Mouse (Mus musculus) ovary, adult 18-20 months (tissue): ENCODE data around the gene Icosl.
"Not testable (repeated sequence)": the region's sequence is repeated elsewhere in the genome, so short reads cannot be mapped to it uniquely, and the experiment has no call there.

Experiments used
- DNase-seq: peaks from one replicate; pipeline ENCODE4 v3.0.0; 2022; ENCODE audit warnings: low spot score, mixed read lengths

The Icosl gene

DNA sequence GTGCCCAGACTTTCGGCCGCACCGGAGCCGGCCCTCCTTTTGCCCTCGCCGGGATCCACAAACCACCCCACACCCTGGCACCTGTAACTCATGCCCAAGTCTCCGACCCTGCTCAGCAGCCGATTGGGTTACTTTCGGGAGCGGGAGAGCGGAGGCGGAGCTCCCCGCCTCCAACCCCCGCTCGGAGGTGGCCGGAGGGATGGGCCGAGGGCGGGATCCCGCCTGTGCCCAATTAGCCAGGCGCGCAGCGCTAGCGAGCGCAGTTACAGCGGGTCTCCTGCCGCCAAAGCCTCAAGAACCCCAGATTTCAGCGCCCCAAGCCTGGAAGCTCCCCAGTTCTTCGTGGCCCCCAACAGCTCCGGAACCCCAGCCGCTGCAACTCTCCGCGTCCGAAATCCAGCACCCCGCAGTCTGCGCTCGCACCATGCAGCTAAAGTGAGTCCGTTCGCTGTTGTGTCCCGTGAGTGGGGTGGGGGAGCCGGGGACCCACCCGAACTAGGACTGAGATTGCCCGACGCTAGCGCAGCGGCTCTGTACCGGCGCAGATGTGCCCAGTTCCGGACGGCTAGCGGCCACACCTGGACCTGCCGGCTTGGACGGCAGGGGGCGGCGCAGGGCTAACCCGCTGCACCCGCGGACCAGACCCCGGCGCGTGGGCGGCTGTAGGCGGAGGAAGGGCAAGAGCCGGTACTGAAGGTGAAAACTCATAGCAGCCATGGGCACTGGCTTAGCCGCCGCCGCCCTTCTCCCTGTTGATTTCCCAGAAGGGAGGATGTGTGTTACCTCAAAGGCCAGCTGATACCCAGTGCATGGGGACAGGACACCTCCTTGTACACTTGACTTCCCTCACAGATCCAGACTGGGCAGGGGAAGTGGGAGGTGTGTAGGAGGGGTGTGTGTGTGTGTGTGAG lies at the start of gene Icosl:
Gene Icosl, plus strand, starts transcription at position 202 of the 911 bp plus-strand sequence.
- DNase-seq = peak; percentile 84

DNA sequence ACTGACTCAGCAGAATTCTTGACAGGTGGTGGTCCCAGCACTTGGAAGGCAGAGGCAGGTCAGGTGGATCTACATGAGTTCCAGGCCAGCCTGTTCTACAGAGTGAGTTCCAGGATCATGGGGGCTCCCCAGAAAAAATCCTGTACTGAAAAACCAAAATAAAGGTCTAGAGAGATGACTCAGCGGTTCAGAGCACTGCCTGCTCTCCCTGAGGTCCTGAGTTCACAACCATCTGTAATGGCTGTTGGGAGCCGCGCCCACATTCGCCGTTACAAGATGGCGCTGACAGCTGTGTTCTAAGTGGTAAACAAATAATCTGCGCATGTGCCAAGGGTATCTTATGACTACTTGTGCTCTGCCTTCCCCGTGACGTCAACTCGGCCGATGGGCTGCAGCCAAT lies 49.1 kb upstream of the Icosl start:
- DNase-seq = not testable (repeated sequence)

DNA sequence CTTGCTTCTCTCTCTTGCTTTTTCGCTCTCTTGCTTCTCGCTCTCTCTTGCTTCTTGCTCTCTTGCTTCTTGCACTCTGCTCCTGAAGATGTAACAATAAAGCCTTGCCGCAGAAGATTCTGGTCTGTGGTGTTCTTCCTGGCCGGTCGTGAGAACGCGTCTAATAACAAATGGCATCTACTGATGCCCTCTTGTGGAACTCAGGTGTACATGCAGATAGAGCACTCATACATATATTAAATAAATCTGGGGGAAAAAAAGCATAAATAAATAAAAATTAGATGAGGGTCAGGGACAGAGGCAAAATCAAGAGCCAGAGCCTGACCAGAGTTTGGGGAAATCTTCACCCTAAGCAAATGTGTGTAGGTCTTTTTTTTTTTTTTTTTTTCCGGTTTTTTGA lies 43.6 kb upstream of the Icosl start:
- not testable (repeated sequence) for DNase-seq

DNA sequence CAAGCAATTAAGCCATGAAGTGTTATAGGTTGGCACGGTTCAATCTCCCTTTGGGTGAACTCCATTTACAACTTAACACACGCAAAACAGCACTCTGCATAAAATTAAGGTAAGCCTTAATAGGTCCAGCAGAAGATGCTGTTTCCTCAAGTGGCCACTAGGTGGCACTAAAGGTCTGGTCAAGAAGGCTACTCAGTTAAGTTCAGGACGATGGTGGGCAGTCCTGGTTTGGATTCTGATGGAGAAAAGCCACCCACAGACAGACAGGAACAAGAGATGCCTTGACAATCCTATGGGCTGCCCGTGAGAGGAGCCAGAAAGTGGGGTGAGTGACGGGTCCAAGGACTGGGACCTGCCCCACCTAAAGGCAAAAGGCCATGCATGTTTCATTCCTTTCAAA lies 41.0 kb upstream of the Icosl start:
- peak; percentile 38 for DNase-seq

DNA sequence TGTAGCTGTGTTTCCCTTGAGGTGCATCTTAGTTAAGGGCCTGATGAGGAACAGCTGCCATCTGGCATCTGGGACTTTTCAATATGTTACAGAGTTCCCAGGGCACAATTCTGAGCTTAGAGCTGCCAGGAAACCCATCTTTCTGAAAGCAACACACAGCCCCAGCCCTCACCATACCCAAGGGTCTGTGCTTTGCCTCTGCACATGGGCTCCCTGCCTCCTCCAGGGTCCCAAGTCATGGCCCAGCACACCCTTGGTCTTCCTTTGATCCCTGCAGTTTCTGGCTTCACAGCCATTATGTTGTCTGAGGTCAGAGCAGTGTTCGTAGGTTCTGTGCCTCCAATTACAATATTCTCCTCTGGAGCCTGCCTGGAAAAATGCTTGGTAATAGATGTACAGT lies 40.0 kb upstream of the Icosl start:
- DNase-seq = no peak

DNA sequence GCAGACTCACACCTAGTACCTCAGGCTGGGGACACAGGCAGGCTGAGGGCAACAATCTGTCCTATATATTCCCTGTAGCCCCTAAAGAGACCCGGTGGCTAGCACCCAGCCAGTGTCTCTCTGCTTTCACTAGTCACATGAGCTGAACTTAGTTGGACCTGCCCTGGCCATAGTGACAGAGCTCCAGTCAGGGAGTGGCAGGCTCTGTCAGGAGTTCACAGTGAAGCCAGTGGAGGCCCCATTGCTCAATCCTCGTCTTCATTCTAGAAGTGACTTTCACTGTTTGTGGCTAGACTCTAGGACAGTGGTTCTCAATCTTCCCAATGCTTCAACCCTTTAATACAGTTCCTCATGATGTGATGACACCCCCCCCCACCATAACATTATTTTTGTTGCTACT lies 37.1 kb upstream of the Icosl start:
- DNase-seq = no peak

DNA sequence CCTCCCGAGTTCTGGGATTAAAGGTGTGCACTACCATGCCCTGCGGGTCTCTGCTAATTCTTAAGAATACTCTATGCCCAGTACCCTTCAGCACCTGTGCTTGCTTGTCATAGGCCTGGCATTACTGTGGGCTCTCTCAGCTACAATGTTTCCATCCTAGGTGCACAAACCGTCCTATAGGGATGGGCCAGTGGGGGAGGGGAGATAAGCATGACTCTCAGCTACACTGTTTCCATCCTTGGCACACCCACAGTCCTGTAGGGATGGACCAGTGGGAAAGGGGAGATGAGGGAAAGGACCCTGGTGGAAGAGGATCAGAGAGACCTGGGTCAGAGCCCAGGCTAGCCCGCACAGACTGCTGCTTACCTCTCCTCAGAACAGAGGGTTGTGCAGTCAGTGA lies 32.0 kb upstream of the Icosl start:
- no peak for DNase-seq

DNA sequence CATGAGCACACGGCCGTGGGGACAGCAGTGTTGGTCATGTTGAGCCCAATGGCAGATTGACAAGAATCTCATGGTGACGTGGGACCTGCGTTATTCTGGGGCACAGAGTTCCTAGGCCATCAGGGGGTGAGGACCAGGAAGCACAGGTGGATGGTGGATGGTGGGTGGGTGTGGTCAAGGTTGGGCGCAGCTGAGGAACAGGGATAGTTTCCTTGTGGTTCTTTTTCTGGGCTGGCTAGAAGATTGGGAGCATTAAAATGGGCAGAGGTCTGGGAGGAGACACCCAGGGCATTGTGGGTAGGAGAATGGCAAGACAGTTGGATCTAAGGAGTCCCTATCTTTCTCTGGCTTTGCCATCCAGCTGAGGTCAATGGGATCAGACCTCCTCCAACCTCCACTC lies 27.5 kb upstream of the Icosl start, which contains the start of gene Dnmt3l:
Gene Dnmt3l, plus strand, starts transcription at position 301 of the 400 bp plus-strand sequence.
- no peak for DNase-seq

DNA sequence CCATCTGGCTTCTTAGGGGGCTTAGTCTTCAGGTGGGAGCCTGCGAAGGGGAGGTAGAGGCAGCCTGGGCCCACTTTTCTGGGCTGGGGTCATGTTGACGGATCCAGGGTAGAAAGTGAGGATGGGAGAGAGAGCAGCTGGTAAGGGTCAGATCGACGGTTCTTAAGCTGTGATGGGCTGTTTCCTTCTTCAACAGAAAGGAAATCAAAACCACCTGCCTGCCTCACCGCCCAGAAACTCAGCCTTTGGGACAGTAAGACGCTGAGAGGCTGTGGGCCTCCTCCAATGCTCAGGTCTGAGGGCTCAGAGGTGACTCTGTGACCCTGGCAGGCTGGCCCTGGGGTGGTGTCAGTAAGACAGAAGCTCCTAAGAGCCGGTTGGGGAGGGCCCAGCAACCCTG lies 27.0 kb upstream of the Icosl start:
- no peak for DNase-seq

DNA sequence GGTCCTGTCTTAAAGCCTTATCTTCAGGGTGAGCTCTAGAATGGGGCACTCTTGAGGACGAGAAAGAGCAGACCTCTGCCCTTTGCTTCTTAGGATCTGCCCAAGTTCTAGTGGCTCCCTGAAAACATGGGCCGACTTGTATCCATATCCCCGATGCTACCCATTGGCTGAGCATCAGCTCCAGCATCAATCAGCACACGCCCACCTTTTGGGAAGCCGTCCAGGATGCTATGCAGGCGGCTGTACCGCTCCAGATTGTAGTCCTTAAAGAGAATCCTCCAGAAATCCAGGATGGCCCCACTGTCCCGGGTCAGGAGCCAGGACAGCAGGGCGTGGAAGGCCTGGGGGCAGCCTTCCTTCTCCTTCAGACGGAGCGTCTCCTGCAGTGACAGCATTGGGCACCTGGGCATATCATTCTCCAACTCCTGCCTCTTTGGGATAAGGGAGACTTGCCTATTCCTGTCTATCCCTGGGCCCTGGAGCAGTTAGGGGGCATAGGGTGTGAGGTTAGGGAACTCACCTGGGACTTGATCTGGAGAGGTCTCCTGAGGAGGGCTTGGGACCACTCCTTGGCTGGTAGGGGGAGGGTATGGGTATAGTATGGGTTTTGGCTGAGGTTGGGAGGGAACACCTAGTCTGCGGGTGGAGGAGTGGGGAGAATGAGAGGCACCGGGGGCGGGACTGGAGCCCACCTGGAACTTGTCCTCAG lies 26.3 kb upstream of the Icosl start:
- DNase-seq = no peak

DNA sequence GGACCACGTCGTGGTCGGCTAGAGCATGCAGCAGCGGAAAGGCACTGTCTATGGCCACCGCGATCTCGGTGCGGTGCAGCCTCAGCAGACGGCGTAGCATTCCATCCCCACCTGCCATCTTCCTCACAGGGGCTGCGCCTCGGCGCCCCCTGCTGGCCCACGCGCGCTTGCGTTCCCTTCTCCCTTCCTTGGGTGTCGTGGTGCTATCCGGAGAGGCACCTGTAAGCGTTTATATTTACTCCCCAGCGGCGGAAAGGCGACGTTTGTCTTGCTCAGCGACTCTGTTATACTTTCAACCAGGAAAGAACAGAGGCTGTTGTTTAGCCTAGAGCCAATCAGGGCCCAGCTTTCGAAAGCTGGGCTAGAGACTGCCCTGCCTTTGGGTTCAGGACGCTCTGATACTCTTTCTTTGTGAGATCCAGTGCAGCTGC lies 25.7 kb upstream of the Icosl start, which contains the start of gene Aire:
Gene Aire, minus strand, starts transcription at position 205 of the 431 bp plus-strand sequence.
- no peak for DNase-seq

DNA sequence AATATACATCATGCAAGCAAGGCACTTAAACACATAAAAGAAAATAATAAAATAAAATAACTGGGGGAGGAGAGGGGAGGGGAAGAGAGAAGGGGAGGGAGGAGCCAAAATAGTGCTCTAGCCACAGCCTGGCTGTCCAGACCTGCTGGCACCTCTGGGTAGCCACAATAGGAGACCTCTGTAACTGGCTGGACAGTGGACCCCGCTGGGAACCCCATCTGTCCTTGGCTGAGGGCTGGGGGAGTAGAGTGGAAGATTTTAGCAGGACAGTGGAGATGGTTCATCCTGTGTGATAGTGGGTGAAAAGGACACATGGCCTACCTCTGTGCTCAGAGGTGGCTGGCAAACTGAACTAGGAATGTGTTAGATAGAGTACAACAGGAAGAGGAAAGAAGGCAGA lies 24.6 kb upstream of the Icosl start:
- DNase-seq = no peak

DNA sequence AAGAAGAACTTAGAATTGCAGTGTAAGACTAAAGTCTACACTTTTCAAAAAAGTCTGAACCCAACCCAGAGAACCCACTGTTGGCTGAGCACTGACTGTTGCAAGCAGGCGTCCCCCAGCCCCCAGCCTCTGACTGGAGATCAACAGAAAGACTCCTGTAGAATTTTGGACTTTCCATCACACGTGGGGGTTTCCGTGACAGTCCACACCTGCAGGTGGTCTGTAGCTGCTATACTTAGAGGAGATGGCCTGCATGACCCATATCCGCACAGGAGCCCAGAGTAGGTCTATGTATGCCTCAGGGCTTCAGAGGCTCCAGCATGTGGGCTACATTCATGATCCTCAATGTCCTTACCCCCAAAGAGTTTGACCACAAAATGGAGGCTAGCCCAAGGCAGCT lies 22.7 kb upstream of the Icosl start:
- no peak for DNase-seq

DNA sequence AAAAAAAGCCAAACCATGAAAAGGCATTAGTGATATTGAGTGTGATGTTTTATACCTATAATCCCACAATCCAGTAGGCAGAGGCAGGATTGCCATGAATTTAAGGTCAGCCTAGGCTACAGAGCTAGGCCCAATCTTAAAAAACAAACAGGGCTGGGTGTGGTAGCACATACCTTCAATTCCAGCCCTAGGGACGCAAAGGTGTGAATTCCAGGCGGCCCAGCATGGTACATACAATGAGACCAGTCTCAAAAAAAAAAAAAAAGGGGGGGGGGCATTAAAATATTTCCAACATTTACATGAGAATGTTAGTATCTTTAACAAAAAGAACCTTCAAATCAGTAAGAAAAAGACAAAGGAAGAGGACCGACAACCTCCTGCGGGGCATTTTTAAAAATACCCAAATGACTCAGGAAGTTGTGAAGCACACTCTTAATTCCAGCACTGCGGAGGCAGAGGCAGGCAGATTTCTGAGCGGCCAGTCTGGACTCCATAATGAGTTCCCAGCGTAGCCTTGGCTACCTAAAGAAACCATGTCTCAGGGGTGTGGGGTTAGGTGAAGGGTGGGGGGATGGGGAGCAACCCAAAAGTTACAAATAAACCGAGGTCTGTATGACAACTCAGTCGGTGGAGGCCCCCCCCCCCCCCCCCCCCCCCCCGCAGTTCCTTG lies 20.9 kb upstream of the Icosl start:
- no peak for DNase-seq

DNA sequence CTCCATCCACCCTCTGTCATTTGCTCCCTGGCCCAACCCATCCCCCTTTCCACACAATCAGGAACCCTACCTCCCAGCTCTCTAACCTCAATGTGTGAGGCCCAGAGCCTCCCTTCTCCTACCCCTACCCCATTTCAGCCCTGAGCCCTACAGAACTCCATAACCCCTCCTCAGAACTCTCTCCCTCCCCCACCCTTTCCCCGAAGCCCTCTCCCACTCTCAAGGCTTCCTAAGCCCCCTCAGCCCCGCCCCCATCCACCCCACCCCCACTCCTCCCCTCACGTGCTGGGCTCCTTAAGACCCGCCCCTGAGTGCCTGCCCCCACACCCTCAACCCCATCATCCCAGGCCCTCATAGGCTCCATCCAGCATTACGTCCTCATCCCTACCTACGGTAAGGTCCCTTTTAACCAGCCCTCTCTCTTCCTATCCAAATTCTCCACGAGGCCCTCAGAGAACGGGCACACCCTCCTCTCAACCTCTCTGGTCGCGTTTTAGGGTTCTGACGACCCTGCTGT lies 19.5 kb upstream of the Icosl start:
- DNase-seq = no peak

DNA sequence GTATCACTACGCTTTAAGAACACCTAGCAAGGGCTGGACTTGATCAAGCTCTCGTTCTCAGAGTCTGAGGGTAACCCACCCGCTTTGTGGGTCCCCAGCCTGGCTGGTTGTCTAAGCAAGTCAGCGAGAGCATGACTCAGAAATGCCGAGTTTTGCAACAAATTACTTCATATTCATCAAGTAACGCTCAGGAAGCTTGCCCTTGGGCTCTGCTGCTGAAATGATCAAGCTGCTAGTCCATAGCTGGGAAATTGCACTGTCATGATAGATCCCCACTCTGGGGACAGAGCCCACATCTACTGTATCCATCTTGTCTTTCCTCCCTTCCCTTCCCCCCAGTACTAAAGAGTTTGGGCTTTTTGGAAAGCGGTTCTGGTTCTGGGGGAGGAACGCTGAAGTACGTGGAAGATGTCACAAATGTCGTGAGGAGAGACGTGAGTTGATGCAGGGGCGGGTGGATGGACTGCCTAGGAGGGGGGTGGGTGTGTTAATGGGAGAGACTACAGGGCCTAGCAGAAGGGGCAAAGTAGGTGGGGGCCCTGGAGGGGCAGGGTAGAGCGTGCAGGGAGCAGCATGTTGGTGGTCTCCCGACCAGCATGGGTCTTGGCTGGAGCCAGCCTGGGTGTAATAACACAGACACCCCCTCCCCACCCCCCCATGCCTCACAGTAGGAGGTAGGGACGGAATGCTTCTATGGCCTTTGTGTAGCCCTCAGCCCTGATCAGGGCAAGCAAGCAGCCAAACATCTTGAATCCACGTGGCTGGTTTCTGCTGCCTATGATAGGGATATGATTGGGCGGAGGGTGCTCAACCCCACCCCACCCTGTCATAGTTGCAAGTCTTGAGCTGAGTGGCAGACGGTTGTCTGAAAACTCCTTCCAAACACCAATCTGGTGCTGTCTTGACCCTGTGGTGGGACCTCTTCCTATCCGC lies 14.2 kb upstream of the Icosl start:
- no peak for DNase-seq

DNA sequence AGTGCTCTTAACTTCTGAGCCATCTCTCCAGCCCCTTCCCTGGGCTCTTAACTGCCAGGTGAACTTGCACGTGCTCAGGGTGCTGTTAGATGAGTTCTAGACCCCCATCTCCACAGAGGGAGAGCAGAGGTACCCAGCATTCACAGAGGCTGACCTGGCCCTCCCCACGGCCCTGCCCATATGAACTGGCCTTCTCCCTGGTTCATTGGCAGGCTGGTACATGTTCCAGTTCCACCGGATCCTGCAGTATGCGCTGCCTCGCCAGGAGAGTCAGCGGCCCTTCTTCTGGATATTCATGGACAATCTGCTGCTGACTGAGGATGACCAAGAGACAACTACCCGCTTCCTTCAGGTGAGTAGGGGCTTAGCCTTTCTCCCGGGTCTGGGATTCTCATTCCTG lies 12.0 kb upstream of the Icosl start:
- no peak for DNase-seq

DNA sequence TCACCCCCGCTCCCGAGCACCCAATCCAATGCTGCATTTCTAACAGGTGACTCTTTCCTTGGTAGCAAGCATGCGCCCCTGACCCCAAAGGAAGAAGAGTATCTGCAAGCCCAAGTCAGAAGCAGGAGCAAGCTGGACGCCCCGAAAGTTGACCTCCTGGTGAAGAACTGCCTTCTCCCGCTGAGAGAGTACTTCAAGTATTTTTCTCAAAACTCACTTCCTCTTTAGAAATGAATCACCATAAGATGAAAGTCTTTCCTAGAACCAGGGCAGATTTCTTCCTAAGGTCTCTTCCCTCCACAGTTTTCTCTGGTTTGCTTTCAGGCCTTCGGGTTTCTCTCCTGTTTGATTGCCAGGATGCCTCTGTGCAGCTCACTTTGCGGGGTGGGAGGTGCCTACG lies 6.0 kb upstream of the Icosl start:
- no peak for DNase-seq

DNA sequence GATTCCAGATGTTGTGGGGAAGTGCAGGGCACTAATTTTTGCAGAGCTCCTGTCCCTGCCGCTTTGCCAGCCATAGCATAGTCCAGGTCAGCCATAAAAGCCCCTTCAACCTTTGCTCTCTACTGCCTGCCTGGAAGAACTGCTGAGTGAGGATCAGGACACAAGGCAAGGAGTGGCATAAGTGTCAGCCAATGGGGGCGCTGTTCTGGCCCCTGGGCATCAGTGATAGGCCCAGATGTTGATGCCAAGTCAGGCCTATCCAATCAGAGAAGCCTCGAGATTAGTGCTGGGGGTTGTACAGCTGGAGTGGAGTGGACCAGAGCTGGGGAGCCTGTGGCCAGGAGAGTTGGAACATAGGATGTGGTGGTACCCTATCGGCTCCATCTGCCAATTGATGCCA lies 1.9 kb upstream of the Icosl start:
- no peak for DNase-seq

DNA sequence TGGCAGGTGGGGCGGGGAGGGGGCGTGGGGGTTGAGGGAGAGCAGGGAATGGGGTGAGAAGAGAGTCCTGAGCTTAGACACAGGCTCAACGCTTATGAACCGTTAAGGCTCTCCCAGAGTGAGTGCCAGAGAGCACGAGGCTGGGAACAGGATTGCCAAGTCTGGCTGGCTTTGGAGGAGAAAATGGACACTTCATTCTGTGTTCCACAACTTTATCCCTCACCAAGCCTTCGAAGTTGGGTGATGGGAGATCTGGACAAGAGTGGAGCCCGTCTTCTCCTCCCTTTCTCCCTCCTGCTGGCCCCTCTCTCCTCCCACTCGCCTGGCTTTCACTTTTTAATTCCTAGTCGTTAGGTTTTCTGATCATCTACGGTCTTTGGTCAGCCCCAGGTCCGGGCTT lies 561 bp upstream of the Icosl start:
- no peak for DNase-seq

DNA sequence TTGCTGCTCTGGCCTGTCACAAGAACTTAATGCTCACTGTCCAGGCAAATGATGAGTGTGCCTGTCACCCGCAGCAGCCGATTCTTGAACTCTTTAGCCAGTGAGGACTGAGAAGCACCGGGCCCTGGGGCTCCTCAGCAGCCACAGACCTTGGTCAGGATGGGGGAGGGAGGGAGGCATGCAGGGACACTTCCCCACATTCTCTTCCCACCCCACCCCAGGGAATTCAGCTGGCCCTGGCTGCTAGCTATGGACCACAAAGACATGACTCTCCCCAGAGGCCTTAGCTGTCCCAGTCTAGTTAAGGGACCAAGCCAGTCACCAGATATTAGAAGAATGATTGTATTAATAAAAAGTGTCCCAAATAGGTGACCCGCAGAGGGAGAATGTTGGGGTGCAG lies 5.0 kb downstream of the Icosl start:
- DNase-seq = no peak
